Mouse (Mus musculus) B cell, adult 62 days (primary cell): ENCODE results near the gene Dhdds. TPM values are rescaled to one million over a fixed set of nuclear protein-coding genes. Genes with fewer than 3 reads are reported as not detected.

ENCODE experiments used
- total RNA-seq: library from RNA; stranded (reverse); gene quantifications from 4 replicates; pipeline ENCODE4 v1.2.4, GENCODE M21; 2023

Gene Dhdds
- total RNA-seq: 26.2 to 33.2 TPM (median 31.3 TPM) in 4 replicates

GRCm38 (mm10) chr4:134000466-134001438, at the start of gene Dhdds:
Gene Dhdds, minus strand, starts transcription at chr4:134000918.

GRCm38 (mm10) chr4:134018779-134019145, 18.0 kb upstream of the Dhdds start, which contains the start of gene Lin28a:
Gene Lin28a, minus strand, starts transcription at chr4:134018841.

GRCm38 (mm10) chr4:133968150-133968921, 32.4 kb downstream of the Dhdds start, which contains the start of gene Hmgn2:
Gene Hmgn2, minus strand, starts transcription at chr4:133968650.

Other genes starting within 250 kb of the Dhdds start
- gene Arid1a, start 244.1 kb downstream of the Dhdds start, total RNA-seq: 322 to 337 TPM (median 331 TPM) in 4 replicates
- 69.7 to 87.8 TPM (median 78.9 TPM) in 4 replicates for gene Rps6ka1, start 113.1 kb downstream of the Dhdds start, total RNA-seq
- gene Hmgn2, start 32.3 kb downstream of the Dhdds start, total RNA-seq: 307 to 323 TPM (median 317 TPM) in 4 replicates
- not detected in 4 replicates for gene Lin28a, start 17.9 kb upstream of the Dhdds start, total RNA-seq
- gene Zfp683, start 52.9 kb upstream of the Dhdds start, total RNA-seq: not detected in 4 replicates
- gene Crybg2, start 59.9 kb upstream of the Dhdds start, total RNA-seq: 8.5 to 12.5 TPM (median 10.6 TPM) in 4 replicates
- 1,472 to 1,719 TPM (median 1,551 TPM) in 4 replicates for gene Cd52, start 94.2 kb upstream of the Dhdds start, total RNA-seq
- 42.9 to 49.3 TPM (median 46.2 TPM) in 4 replicates for gene Ubxn11, start 101.7 kb upstream of the Dhdds start, total RNA-seq
- gene Sh3bgrl3, start 127.9 kb upstream of the Dhdds start, total RNA-seq: 609 to 689 TPM (median 657 TPM) in 4 replicates
- 18.4 to 30.3 TPM (median 22.9 TPM) in 4 replicates for gene Cep85, start 186.2 kb upstream of the Dhdds start, total RNA-seq
- not detected in 4 replicates for gene Gm7534, start 202.1 kb upstream of the Dhdds start, total RNA-seq
- gene Catsper4, start 226.5 kb upstream of the Dhdds start, total RNA-seq: not detected in 4 replicates
- 0.69 TPM in 1 of 4 replicates, not detected in the others for gene Cnksr1, start 237.5 kb upstream of the Dhdds start, total RNA-seq
- gene E130218I03Rik, start 242.7 kb upstream of the Dhdds start, total RNA-seq: not detected in 4 replicates
- 25.1 to 28.5 TPM (median 27.5 TPM) in 4 replicates for gene Zfp593, start 244.7 kb upstream of the Dhdds start, total RNA-seq
- gene Gm30191, start 246.0 kb upstream of the Dhdds start, total RNA-seq: not detected in 4 replicates